Mouse (Mus musculus) neural tube, embryonic 12.5 days (tissue): ENCODE measurements at regions not wholly inside any gene's neighbourhood (a gene's known extent, or its start where the extent isn't known, plus 50 kb on each side); places are given as distances from the start of the nearest gene placed in this dataset.

ENCODE experiments used
- ATAC-seq: fragments of 200-750 bp; cut with Nextera tagmentation; 2 replicates; pipeline ENCODE4 v1.8.0; 2017; ENCODE audit warnings: low read depth, mild to moderate bottlenecking, moderate TSS enrichment, moderate library complexity; ENCODE audit not compliant: low FRiP score
- H3K27ac ChIP-seq: fragments of 300-500 bp; sonication (generic); 2 replicates; pipeline ENCODE4 v1.5.1; 2016
- H3K27me3 ChIP-seq: fragments of 300-500 bp; sonication (generic); replicated peaks from 2 replicates; pipeline ENCODE4 v1.6.1; 2016; ENCODE audit warnings: mild to moderate bottlenecking
- H3K36me3 ChIP-seq: fragments of 300-500 bp; sonication (generic); 2 replicates; pipeline ENCODE4 v1.6.1; 2016; ENCODE audit warnings: mild to moderate bottlenecking
- H3K4me1 ChIP-seq: fragments of 300-500 bp; sonication (generic); 2 replicates; pipeline ENCODE4 v1.6.1; 2016
- H3K4me2 ChIP-seq: fragments of 300-500 bp; sonication (generic); replicated peaks from 2 replicates; pipeline ENCODE4 v1.6.1; 2016; ENCODE audit warnings: mild to moderate bottlenecking
- H3K4me3 ChIP-seq: fragments of 300-500 bp; sonication (generic); 2 replicates; pipeline ENCODE4 v1.5.1; 2016
- H3K9ac ChIP-seq: fragments of 300-500 bp; sonication (generic); 2 replicates; pipeline ENCODE4 v1.6.1; 2016; ENCODE audit warnings: mild to moderate bottlenecking
- H3K9me3 ChIP-seq: fragments of 300-500 bp; sonication (generic); 2 replicates; pipeline ENCODE4 v1.6.1; 2016; ENCODE audit warnings: mild to moderate bottlenecking
- WGBS: fragments of 180-500 bp; shearing (Covaris S2); methylation state at CpG from one replicate; pipeline ENCODE4 v1.1.7; 2016; 5-methylcytosine and 5-hydroxymethylcytosine counted together

DNA sequence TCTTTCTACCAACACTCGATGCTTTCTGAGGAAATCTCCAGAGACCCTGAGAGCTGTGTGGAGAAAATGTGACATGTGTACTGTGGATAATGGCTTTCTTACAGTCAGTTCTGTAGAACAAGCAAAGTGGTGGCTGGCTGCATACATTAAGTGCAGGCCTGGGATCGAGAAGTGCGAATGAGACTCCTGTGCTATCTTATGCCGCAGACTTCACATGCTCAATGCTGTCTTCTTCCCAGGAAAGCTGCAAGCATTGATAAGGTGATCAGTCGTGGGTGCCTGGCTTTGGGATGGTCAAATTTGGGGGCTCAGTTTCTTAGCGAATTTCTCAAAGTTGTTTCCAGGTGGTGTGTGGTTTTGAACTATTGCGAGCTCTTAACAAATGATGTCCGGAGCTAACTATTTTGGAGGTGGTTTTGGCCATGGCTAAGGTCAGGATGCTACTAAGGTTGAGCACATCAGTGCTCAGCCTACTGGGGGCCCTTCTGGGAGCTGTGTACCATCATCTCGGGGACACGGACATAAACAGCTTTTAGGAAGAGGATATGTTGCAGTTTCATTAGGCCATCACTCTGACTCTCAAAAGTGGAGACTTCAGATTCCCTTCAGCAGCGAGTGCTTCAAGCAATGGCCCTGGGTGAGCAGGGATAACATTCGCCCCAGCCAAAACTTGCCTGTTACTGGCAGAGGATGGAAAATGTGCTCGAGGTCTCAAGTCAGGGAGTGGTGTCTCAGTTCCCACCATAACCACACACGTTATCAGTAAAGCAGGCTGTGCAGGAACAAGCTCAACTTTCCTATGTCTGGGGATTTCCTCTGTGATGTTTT, 646.7 kb downstream of the Zfp706 start:
- ATAC-seq, result no peak
- H3K36me3 ChIP-seq, result no peaks in the 10 kb centered on the region
- H3K27ac ChIP-seq, result no peak overlapping the region
- H3K9me3 ChIP-seq, result no peaks in the 10 kb centered on the region
- H3K4me2 ChIP-seq, result no peak overlapping the region
- no peak overlapping the region for H3K9ac ChIP-seq
- no peaks in the 10 kb centered on the region for H3K27me3 ChIP-seq
- WGBS, result 71% methylated on average over 14 of the region's 14 CpGs
- H3K4me3 ChIP-seq, result no peak overlapping the region
- peaks cover 9% of the 10 kb centered on the region; the same call in 1 of the 2 replicates for H3K4me1 ChIP-seq

DNA sequence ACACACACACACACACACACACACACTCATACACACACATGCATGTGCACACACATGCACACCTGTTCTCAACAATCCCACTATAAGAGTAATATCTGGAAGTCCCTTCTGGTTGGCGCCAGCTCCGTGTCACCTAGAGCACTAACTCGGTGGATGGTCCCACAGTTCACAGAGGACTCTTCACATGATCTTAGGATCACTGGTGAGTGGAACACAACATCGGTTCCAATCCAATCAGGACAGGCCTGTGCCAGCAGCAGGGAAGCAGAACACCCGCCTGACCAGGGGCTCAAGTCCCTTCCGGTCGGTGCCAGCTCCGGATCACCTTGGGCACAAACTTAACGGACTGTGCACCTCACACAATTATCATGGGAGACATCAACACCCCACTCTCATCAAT, 651.7 kb downstream of the Zfp706 start:
- Histone ChIP-seq H3K27me3 (no peaks in the 10 kb centered on the region), H3K9ac (no peak overlapping the region), H3K9me3 (no peaks in the 10 kb centered on the region), H3K27ac (no peak overlapping the region), H3K4me2 (no peak overlapping the region), H3K4me1 (no peaks in the 10 kb centered on the region), H3K36me3 (no peaks in the 10 kb centered on the region), H3K4me3 (no peak overlapping the region)
- 97% methylated on average over 9 of the region's 9 CpGs for WGBS
- ATAC-seq, result no peak

DNA sequence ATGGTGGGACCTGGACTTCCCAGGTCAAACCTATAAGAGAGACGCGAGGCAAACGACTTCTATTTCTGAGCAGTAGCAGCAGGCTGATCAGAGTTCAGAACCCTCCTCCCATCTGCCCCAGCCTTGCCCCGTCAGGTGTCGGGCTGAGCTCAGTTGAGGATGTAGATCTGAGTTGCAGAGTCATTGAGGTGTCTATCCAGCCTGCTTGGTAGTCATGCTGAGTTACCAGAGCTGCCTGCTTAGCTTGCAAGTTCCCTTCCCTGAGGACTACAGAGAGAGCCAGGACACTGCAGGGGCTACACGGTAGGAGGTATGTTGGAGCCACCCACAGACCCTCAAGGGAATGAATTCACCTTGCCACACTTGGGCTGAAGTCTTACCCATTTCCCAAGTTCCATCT, 653.0 kb downstream of the Zfp706 start:
- no peak for ATAC-seq

DNA sequence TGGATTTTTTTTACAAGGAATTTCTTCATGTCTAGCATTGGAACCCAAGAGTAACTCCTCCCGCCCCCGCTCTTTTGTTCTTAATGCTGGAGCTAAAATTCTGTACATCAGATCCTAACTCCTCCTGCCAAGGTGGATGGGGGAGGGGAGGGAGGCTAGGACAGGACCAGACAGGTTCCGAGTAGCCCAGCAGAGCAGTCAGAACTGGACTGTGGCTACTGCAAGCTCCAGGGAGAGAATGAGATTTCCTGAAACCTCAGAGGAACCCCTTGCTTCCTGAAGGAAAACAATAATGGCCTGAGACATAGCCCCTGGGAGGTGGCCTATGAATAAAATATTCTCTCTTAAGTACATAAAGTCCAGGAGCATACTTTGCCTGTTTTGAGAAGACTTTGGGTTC, 653.8 kb downstream of the Zfp706 start:
- no peaks in the 10 kb centered on the region for H3K27me3 ChIP-seq
- no peak for ATAC-seq
- H3K4me3 ChIP-seq, result no peak overlapping the region
- 91% methylated on average over 3 of the region's 3 CpGs for WGBS
- no peak overlapping the region for H3K27ac ChIP-seq
- no peaks in the 10 kb centered on the region for H3K4me1 ChIP-seq
- H3K4me2 ChIP-seq, result no peak overlapping the region
- no peaks in the 10 kb centered on the region for H3K36me3 ChIP-seq
- H3K9me3 ChIP-seq, result no peaks in the 10 kb centered on the region
- H3K9ac ChIP-seq, result no peak overlapping the region

More for the DNA sequence above, 653.0 kb downstream of the Zfp706 start:
- no peaks in the 10 kb centered on the region for H3K4me1 ChIP-seq
- no peaks in the 10 kb centered on the region for H3K36me3 ChIP-seq
- no peak overlapping the region for H3K4me2 ChIP-seq
- WGBS, result 85% methylated on average over 6 of the region's 6 CpGs
- no peaks in the 10 kb centered on the region for H3K27me3 ChIP-seq
- H3K9ac ChIP-seq, result no peak overlapping the region
- no peak overlapping the region for H3K27ac ChIP-seq
- no peaks in the 10 kb centered on the region for H3K9me3 ChIP-seq
- no peak overlapping the region for H3K4me3 ChIP-seq

DNA sequence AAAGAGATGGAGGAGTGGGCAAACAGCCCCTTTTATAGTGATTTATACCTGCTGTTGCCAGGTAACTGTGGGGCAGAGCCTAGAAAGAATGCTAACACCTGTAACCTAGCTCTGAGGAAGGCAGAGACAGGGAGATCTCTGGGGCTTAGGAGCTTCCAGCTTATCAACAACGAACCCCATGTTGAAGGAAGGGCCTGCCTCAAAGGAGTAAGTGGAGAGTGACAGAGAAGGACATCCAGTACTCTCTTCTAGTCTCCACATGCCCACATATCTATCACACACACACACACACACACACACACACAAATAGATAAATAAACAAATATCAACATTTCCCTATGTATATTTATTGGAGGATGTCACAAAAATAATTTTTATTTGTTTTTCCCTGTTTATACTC, 654.6 kb downstream of the Zfp706 start:
- Histone ChIP-seq H3K27me3 (no peaks in the 10 kb centered on the region), H3K4me2 (no peak overlapping the region), H3K36me3 (no peaks in the 10 kb centered on the region), H3K4me1 (no peaks in the 10 kb centered on the region), H3K27ac (no peak overlapping the region), H3K9ac (no peak overlapping the region), H3K9me3 (no peaks in the 10 kb centered on the region), H3K4me3 (no peak overlapping the region)
- WGBS, result 79% methylated on average over 1 of the region's 1 CpGs
- ATAC-seq, result no peak

DNA sequence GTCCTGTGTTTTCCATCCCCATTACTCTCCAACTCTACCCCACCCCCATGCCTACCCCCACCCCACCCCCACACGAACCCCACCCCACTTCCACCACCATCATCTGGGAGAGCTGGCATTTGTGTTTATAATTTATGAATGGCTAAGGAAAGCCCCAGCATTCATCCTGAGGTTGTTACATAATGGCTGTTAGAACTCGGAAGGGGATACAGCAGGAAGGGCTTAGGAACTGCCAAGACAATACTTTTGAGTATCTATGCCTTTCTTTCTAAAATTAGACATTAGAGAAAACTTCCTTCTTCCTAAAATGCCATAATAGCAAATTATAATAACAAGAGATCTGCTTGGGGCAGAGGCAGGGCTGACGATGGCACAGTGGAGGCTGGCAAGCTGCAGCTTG, 655.9 kb downstream of the Zfp706 start:
- no peak overlapping the region for H3K4me3 ChIP-seq
- H3K4me2 ChIP-seq, result no peak overlapping the region
- H3K27me3 ChIP-seq, result no peaks in the 10 kb centered on the region
- H3K9ac ChIP-seq, result no peak overlapping the region
- no peaks in the 10 kb centered on the region for H3K4me1 ChIP-seq
- no peaks in the 10 kb centered on the region for H3K9me3 ChIP-seq
- ATAC-seq, result no peak
- H3K27ac ChIP-seq, result no peak overlapping the region
- no peaks in the 10 kb centered on the region for H3K36me3 ChIP-seq
- WGBS, result 46% methylated on average over 3 of the region's 3 CpGs

DNA sequence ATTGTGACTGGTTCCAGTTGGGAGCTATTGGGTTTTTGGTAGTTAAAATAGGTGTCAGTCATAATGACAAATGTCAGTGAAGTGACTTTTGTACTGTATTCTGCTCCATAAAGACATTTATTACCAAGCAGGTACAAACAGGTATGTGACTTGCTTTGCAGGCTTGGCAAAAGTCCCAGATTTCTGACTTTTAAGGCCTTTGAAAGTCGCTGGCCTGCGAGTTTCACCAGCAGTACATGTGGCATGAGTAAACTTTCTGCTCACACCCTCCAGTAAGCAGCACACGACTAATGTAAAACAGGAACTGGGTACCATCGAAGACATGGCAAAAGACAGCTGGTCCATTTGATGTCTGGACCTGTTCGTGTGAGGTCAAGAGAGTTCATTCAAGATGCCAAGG, 659.2 kb downstream of the Zfp706 start:
- Histone ChIP-seq H3K9ac (no peak overlapping the region), H3K4me1 (no peaks in the 10 kb centered on the region), H3K4me3 (no peak overlapping the region), H3K27me3 (no peaks in the 10 kb centered on the region), H3K4me2 (no peak overlapping the region), H3K36me3 (no peaks in the 10 kb centered on the region), H3K27ac (no peak overlapping the region), H3K9me3 (no peaks in the 10 kb centered on the region)
- no peak for ATAC-seq
- WGBS, result 86% methylated on average over 5 of the region's 5 CpGs

DNA sequence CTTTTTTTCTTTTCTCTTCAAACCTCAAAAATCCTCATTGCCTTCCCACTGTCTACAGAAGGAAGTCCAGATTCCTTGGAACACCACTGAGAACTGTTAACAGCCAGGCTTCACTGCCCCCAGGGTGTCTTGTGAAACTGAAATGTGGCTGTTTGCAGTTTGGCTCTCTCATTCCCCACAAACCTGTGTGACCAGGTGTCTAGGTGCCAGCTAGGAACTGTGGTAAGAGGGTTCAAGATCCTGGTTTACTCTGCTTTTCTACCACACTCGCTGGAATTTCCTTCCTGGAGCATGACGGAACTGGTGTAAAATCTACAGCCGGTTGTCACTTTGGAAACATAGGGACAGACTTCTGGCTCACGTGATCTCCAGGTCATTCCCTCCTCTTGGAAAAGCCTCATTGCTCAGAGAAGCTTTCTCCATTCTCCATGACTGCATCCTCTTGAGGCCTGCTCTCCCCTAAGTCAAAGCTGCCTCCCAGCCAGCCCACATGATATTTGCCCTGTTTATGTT, 660.2 kb downstream of the Zfp706 start:
- Histone ChIP-seq H3K9me3 (no peaks in the 10 kb centered on the region), H3K4me2 (no peak overlapping the region), H3K4me1 (no peaks in the 10 kb centered on the region), H3K27ac (no peak overlapping the region), H3K27me3 (no peaks in the 10 kb centered on the region), H3K4me3 (no peak overlapping the region), H3K36me3 (no peaks in the 10 kb centered on the region), H3K9ac (no peak overlapping the region)
- no peak for ATAC-seq
- WGBS, result 74% methylated on average over 4 of the region's 4 CpGs

DNA sequence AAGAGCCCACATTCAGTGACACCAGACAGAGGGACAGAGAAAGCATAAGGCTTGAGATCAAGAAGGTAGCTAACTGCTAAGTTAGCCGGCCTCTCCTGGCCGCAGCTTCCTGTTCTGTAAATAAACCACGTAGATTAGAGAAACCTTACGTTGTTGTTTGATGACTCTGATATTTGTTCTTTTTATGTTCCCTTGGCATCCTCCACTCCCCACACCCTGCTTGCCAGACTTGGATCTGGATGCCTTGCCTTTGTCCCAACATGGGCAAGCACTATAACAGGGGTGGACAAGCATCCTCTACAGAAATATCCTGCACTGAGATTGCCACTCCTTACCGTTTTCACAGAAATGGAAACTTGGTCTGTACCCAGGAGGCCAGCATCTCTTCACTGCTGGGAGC, 661.4 kb downstream of the Zfp706 start:
- Histone ChIP-seq H3K4me2 (no peak overlapping the region), H3K4me1 (no peaks in the 10 kb centered on the region), H3K36me3 (no peaks in the 10 kb centered on the region), H3K27me3 (no peaks in the 10 kb centered on the region), H3K4me3 (no peak overlapping the region), H3K9me3 (no peaks in the 10 kb centered on the region), H3K9ac (no peak overlapping the region), H3K27ac (no peak overlapping the region)
- 86% methylated on average over 5 of the region's 5 CpGs for WGBS
- no peak for ATAC-seq

DNA sequence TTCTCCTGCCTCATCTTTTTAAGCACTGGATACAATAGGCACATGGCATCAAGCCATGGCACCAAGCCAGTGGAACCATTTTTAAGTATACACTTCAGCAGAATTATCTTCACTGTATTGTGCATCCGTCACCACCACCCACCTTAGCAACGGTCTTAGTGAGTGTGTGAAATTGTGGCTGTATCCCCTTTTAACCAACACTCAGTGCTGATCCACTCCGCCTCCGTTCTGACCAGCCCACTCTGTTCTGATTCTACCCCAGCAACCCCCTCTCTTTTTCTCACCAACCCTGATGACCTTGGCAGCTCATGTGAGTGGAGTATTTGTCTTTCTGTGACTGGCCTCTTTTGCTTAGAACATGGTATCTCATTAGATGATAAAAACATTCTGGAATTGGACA, 662.2 kb downstream of the Zfp706 start:
- ATAC-seq, result no peak
- H3K4me2 ChIP-seq, result no peak overlapping the region
- H3K4me3 ChIP-seq, result no peak overlapping the region
- H3K9me3 ChIP-seq, result no peaks in the 10 kb centered on the region
- no peaks in the 10 kb centered on the region for H3K36me3 ChIP-seq
- H3K27me3 ChIP-seq, result no peaks in the 10 kb centered on the region
- WGBS, result 94% methylated on average over 4 of the region's 4 CpGs
- no peaks in the 10 kb centered on the region for H3K4me1 ChIP-seq
- no peak overlapping the region for H3K9ac ChIP-seq
- no peak overlapping the region for H3K27ac ChIP-seq

DNA sequence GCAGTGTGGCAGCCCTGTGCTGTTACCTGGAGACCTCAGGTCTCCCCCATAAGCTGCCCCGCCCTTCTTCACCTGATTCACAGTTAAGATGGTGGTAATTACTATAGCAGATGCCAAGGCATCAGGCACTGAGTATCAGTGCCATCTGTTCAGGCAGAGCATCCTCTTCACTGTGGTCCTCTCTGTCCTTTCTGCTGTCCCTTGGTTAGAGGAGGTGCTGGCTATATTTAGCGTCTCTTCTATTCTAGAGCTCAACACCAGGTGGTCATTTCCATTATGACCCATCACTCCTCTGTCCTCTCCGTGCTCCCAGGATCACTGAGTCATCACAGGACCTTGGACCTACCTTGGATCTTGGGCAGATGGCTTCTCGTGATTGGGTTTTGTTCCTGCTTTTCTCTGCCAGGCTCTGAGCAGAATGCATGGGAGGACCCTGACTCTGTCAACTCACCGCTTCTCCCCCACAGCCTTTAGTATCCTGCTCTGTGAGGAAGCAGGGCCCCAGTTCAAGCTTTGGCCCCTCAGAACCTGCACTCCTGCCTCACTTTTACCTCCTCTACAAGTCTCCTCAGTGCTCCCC, 667.5 kb downstream of the Zfp706 start:
- no peak overlapping the region for H3K9ac ChIP-seq
- H3K9me3 ChIP-seq, result no peaks in the 10 kb centered on the region
- ATAC-seq, result no peak
- H3K4me2 ChIP-seq, result no peak overlapping the region
- H3K27me3 ChIP-seq, result no peaks in the 10 kb centered on the region
- no peaks in the 10 kb centered on the region for H3K4me1 ChIP-seq
- H3K36me3 ChIP-seq, result no peaks in the 10 kb centered on the region
- 73% methylated on average over 5 of the region's 5 CpGs for WGBS
- no peak overlapping the region for H3K27ac ChIP-seq
- no peak overlapping the region for H3K4me3 ChIP-seq

DNA sequence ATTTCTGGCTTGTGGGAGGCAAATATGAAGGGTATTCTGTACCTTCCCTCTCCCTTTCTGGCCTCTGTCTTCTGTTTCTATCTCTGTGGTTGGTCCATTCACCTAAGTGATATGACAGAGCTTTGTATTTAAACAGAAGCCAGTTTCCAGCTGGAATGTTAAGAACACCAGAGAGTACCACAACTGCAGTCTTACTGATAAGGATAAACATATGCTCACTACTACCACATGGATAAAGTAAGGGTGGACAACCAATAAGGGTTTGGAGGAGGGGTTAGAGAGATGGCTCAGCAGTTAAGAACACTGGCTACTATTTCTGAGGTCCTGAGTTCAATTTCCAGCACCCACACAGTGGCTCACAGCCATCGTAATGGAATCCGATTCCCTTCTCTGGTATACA, 668.8 kb downstream of the Zfp706 start:
- H3K27ac ChIP-seq, result no peak overlapping the region
- H3K27me3 ChIP-seq, result no peaks in the 10 kb centered on the region
- H3K4me3 ChIP-seq, result no peak overlapping the region
- ATAC-seq, result no peak
- no peaks in the 10 kb centered on the region for H3K4me1 ChIP-seq
- H3K4me2 ChIP-seq, result no peak overlapping the region
- H3K36me3 ChIP-seq, result no peaks in the 10 kb centered on the region
- H3K9me3 ChIP-seq, result no peaks in the 10 kb centered on the region
- WGBS, result 85% methylated on average over 2 of the region's 2 CpGs
- H3K9ac ChIP-seq, result no peak overlapping the region

DNA sequence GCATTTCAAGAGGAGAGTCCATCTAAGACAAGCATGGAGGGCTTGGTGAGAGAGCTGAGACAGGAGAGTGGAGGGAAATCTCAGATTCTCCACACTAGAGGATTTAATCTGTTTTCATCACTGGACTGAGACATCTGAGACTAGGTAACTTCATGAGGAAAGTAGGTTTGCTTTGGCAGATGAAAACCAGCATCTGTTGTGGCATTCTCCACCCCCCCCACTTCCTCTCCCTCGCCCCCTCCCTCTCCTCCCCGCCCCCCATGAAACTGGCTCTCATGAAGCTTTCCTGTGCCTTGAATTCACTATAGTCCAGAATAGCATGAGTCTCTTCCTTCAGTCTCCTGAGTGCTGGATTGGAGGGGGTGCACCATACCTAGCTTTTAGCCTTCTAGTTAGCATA, 670.7 kb downstream of the Zfp706 start:
- Histone ChIP-seq H3K27ac (no peak overlapping the region), H3K9ac (no peak overlapping the region), H3K4me3 (no peak overlapping the region), H3K27me3 (no peaks in the 10 kb centered on the region), H3K4me1 (no peaks in the 10 kb centered on the region), H3K9me3 (no peaks in the 10 kb centered on the region), H3K4me2 (no peak overlapping the region), H3K36me3 (no peaks in the 10 kb centered on the region)
- ATAC-seq, result no peak
- 80% methylated on average over 2 of the region's 2 CpGs for WGBS
